Mouse (Mus musculus) stomach, postnatal 0 days (tissue): ENCODE data around the gene S100a4.

Source experiments
- CTCF ChIP-seq: IDR thresholded peaks from 2 replicates; pipeline ENCODE4 v1.5.1; 2016; ENCODE audit warnings: antibody characterized with exemption, low read depth, mild to moderate bottlenecking, moderate library complexity
- EP300 ChIP-seq: optimal IDR thresholded peaks from 2 replicates; pipeline ENCODE3; 2016; ENCODE audit warnings: antibody characterized with exemption

DNA sequence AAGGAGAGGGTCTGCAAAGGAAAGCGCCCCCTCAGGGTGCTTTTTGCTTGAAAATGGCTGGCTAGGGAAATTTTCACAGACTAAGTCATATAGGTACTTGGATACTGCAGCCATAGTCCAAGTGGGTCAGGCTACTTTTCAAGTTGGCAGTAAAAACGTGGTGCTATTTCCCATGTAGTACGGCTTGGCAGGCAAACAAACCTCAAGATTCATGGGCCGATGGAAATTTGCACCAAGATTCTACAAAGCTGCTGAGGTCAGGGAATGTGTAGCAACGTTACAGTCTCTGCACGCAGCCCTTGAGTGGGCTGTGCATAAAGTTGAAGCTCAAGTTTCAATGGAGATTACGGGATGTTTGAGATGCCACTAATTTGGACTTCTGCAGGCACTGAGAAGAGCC is 24.1 kb upstream of the S100a4 start:
- TF ChIP-seq CTCF, result no peak
- TF ChIP-seq EP300, result no peak
